Mouse (Mus musculus) thymus, adult 2 months (tissue): Measurements from ENCODE around the gene Nkapl.

Experiments
- CTCF ChIP-seq: fragments of 200-500 bp; IDR thresholded peaks from 2 replicates; pipeline ENCODE4 v1.5.1; 2012; ENCODE audit warnings: mild to moderate bottlenecking, control low read depth, low read length, moderate library complexity, borderline replicate concordance; ENCODE audit not compliant: control insufficient read depth, poor library complexity, insufficient read depth; ENCODE audit errors: extremely low read depth
- POLR2A ChIP-seq: fragments of 200-500 bp; IDR thresholded peaks from 2 replicates; pipeline ENCODE4 v1.6.1; 2012; ENCODE audit warnings: mild to moderate bottlenecking, low read length, control low read depth, moderate library complexity; ENCODE audit not compliant: control insufficient read depth, poor library complexity, insufficient read depth; ENCODE audit errors: extremely low read depth

- TF ChIP-seq CTCF, result 0 out of 2 replicates have a peak, but pooled peaks have one; percentile 31
- no peak for TF ChIP-seq POLR2A
These were observed 37.9 kb upstream of the Nkapl start for GRCm38 (mm10) chr13:21506221-21506649.
